Mouse (Mus musculus): Measurements from ENCODE around the gene Rapgef5.

DNA sequence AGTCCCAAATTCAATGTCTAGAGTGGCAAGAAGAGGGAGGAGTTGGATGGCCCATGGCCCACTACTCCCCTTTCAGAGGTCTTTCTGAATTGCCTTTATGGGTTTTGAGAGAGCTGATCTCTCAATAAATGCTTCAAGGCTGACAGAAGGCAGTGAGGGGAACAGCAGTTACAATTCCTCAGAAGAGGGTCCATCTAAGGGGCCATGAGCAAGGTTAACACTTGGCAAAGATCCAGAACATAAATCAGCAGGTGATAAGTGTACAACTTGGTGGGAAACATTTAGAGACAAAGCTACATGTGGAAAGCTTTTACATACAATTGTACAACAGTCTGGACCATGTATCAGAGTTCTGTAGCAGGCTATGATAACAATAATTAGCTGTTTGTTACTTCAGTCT lies 217.3 kb downstream of the Rapgef5 start:
- TF ChIP-seq ZMIZ1 (IDR thresholded peaks at IDR 0.05; ENCODE audit: low read depth, low read length) (no peak), CTCF (conservative IDR thresholded peaks at IDR 0.05 in 1 of 2, IDR thresholded peaks at IDR 0.05 in 1 of 2; ENCODE audit: low read depth in 2 of 2, low read length in 2 of 2) (no peak)

Measured in CH12.LX (cell line).